Mouse (Mus musculus) embryo, embryonic 11.5 days (tissue): ENCODE measurements around the gene Tes3-ps.

Experiments
- DNase-seq: peaks from one replicate; pipeline ENCODE4 v3.0.0-alpha.2; 2012; ENCODE audit warnings: low read depth, low spot score

Tes3-ps gene

DNA sequence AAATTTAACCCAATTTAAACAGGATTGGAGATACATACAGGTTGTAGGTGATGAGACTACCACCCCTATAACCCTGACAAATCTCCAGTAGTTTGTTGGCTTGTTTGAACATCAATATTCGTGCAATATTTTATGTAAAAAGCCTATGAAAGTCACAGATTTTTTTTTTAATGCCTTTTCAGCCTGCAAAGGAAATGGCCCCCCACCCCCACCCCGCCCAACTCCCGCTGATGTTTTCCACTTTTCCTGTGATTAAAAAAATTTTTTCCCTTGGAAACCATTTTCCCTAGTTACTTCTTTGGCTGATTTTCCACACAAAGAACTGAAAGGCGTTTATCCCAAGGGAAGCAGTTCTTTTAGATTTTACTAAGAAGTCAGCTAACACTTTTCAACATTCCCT, 11.4 kb downstream of the Tes3-ps start, which contains the start of gene Ecm2:
Gene Ecm2 (plus strand): TSS at position 301 of the 400 bp plus-strand sequence.
- DNase-seq: no peak

DNA sequence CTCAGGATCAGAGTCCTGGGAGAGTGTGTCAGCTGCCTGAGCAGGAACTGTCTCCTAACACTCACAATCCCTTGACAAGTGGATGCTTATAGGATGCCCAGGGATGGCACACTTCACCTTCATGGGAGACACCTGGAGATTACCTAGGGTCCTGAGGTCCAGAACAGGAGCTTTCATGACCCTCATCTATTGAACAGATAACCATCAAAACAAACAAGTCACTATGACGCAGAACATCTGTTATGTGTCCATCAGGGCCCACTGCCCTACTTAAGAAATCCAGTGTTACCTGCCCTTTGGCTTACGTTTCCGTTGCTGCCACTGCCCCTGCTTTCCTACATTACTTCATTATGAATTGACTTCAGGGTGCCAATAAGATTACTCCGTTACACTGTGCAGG, 12.7 kb downstream of the Tes3-ps start:
- DNase-seq: no peak

DNA sequence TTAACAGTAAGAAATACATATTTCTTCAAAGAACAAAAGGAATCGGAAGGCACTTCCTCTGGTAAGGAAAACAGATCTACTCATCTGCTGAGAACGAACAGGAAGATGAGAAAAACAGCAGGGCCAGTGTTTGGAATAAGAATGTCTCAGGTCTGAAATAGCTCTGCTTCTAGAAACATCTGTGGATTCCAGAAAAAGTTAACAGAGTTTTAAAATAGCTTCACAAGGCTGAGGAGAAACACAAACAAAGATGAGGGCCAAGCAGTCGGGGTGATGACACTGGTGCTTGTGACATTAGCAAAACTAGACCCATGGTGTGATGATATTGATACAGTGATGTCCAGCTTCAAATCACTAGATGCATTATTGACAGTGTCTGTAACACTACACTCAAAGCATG, 14.1 kb downstream of the Tes3-ps start:
- no peak for DNase-seq

DNA sequence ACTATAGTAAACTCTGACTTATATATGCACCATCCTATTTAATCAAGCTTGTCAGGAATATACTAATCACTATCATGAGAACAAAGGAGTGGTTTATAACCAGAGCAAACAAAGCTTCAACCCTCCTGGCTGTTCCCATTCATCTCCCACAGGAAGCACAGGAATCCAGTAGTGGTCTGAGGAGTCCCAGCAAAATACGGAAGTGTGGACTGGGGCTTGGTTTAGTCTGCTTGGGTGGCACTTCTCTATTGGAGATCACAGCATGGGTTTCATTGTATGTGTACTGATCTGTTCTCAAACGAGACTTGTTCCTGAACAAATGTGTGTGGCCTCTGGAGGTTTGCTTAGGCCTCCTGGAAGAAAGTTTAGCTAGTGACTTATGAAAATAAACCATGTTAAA, 25.6 kb downstream of the Tes3-ps start:
- DNase-seq: no peak

DNA sequence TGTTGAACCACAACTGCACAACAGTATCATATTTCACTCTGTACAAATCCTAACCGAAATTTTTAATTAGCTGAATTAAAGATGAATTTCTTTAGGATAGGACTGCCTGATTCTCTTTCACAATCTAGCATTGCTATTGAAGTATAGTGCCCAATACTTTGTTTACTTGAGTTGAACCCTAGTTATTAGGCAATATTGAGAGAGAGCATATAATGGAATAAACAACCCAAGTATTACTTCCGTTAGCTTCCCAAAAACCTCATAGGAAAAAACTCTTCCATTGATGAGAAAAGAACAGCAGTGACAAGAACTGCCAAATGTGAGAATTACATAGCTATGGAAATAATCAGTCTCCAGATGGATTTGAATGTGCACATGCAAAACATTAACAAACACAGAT, 33.1 kb downstream of the Tes3-ps start:
- no peak for DNase-seq

DNA sequence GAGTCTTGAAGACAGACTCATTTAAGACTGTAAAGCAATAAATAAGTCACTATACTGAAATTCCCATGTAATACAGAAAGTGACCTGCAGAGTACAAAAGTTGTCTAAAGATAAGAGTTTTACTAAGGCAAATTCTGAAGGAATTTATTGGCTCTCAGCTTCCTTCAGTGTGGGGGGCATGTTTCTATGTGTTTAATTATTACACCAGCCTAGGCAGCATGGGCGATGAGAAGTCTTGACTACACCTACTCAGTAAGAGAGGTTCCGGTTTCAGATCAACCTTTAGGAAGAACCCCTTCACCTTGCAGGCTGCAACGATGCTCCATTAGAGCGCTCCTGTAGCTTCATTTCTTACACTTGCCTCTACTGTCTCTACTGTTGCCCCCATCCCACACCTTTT, 37.5 kb downstream of the Tes3-ps start:
- DNase-seq: no peak

DNA sequence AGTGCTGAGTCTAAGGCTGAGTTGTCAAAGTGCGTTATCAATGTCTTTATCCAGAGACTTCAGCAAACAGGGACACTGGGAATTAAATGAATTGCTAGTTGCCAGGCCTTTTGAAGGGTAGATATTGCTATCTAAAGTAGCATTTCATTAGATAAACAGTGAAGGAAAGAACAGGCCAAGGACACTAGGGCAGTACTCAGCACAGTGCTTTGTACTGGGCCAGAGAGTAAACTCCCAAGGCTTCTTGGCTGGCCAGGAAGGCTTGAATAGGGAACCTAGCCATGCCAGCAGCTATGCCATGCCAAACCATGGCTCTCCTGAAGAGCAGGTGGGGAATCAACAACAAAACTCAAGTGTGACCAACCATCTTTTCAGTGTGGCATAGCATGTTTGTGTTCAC, 43.8 kb downstream of the Tes3-ps start:
- DNase-seq: no peak

DNA sequence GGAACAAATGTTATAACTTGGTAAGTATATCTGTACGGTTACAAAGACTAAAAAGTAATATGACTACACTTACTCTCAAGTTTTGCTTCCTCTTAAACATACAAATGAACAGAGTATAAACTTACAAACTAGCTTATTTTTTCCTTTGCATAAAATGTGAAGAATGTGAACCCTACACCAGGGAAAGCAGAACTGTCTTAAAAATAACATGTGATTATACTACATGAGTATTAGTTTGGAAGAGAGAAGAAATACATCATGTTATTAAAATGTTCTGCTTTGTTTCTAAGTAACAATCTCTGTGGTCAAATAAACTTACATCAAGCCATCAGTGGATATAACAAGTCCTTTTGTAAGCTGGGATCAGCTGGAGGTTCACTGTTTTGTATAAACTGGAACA, 45.6 kb downstream of the Tes3-ps start:
- DNase-seq: no peak

DNA sequence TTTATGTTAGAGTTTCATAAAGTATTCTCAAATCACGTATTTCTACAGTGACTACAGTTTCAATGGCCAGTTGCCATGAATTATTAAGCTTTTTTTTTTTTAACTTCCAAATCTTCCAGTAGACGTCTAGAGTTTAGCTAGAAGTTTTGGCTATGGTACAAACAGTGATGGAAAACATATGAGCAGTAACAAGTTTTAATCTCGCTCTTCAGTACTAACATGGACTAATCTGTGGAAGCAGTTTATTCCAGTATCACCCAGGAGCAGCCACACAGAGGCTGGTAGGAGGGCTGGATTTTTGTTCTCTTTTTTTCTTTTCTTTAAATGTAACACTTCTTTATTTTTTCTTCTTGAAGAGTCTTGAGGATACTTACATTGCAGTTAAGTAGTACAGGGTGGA, 51.2 kb downstream of the Tes3-ps start, which contains the start of gene Aspn:
Gene Aspn (plus strand): TSS at position 165 of the 400 bp plus-strand sequence.
- DNase-seq: no peak

DNA sequence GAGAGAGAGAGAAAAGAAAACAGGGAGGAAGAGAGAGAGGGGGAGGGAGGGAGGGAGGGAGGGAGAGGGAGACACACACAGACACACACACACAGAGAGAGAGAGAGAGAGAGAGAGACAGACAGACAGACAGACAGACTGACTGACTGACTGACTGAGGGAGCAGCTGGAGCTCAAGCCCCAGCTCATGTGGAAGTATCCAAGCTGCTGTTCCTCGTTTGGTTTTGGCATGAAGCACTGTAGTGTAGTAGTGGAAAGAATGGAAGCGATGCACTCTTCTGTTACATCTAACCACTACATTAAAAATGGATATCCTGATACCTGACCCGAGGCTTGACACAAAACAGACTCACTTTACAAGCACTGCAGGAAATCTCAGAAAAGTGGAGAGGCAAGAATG, 52.5 kb downstream of the Tes3-ps start:
- DNase-seq: no peak
